Mouse (Mus musculus): ENCODE results near the gene Inpp5f.
"Not testable (repeated sequence)": the region's sequence is repeated elsewhere in the genome, so short reads cannot be mapped to it uniquely, and the experiment has no call there.

The Inpp5f gene

DNA sequence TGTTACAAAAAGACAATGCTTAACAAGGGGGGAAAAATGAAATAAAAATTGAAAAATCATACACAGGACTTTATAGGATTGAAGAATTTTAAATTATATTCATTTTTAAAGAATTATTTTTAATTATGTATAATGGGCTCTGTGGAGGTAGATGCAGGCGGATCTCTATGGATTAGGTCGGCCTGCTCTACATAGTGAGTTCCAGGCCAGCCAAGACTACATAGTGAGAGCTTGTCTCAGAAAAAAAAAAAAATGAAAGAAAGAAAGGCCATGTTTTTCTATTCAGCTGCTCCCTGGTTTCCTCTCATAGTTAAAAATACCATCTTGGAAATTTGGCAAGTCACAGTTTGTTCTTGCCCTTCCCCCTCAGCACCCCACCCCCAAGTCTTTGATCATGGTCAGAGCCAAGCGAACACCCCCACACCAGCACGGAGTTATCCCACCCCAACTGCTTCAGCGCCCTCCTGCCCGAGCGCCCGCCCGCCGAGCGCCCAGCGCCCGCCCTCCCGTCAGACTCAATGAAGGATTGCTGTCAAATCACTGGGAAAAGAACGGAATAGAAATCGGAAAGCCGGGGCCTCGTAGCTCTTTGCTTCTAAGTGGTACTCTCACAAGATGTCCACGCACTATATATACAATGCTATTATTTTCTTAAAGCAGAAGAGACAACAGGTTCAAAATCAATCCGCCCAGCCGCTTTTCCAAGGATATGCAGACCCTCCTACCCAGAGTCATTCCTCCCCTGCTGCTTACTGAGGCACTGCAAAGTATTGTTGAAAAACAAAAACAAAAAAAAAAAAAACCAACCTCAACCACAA lies 18.8 kb upstream of the Inpp5f start:
- peak; percentile 76 to 82 for DNase-seq (ENCODE audit: inconsistent age in 2 of 2, low spot score in 1 of 2)

DNA sequence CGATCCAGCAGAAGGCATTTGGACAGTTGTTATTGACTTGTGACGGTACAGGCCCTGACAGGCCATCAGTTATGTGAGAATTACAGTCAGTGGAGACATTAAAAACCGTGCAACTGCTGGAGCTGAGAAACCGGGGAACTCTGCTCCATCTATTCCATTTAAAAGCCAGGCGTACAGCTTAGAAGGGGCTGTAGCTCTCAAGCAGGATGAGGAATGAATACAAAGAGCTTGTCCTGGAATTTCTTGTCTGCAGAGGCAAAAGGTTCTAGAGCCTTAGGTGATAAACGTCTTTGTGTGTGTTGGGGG lies 18.2 kb upstream of the Inpp5f start:
- no peak for DNase-seq (ENCODE audit: inconsistent age in 2 of 2, low spot score in 1 of 2)

DNA sequence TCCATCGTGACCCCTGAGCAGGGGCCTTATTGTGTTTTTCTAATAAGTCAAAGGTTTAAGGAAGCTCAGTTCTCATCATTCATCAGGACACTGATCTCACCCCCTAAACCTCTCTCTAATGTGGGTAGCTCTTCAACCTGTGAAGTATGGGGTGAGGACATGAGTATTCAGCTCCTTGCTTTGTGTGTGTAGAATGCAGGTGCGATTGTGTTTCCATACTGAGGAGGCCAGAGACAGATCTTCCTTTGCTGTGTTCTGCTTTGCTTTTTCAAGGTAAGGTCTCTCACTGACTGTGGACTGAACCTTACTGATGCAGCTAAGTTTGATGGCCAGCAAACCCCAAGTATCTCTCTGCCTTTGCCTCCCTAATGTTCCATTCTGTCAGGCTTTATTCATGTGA lies 14.9 kb upstream of the Inpp5f start:
- DNase-seq (ENCODE audit: inconsistent age in 2 of 2, low spot score in 1 of 2), result no peak

DNA sequence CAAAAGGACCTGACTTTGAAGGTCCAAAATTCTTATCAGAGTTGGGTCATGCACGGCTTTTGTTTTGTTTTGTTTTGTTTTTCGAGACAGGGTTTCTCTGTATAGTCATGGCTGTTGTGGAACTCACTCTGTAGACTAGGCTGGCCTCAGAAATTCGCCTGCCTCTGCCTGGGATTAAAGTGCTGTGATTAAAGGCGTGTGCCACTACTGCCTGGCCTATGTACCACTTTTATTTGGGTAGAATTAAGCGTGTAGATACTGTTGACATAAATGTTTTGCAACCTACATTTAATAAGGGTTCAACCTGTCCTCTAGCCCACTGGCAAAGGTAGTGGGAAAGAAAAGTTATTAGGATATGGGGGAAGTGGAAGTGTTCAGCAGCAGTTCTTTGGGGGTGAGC lies 12.1 kb upstream of the Inpp5f start:
- DNase-seq (ENCODE audit: inconsistent age in 2 of 2, low spot score in 1 of 2), result no peak

DNA sequence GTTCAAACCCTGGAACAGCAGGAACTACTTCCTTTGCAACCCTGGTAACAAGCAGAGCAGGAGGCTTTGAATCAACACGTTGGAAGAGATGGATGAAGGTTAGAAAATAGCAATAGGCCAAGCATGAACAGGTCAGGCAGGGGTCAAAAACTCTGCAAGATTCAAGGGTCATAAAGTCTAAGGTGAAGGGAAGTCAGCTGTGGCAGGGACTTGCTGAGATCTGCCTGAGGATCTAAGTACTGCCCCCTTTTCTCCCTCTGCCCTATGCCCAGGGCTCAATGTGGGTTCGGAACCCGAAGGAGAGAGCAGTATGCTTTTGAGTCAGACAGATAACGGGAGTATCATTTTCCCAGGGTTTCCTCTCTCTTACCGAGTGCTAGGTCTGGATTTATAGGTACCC lies 9.3 kb upstream of the Inpp5f start:
- no peak for DNase-seq (ENCODE audit: inconsistent age in 2 of 2, low spot score in 1 of 2)

DNA sequence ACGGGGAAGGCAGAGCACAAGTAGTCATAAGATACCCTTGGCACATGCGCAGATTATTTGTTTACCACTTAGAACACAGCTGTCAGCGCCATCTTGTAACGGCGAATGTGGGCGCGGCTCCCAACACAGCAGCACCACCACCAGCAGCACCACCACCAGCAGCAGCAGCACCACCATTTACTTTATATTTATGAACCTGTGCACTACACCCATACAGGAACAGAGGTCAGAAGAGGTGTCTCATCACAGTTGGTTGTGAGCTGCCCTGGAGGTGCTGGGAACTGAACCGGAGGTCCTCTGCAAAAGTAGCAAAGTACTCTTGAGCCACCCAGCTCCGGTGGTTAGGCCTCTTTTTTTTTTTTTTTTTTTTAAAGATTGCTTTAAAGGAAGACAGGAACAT lies 1.2 kb upstream of the Inpp5f start:
- DNase-seq (ENCODE audit: inconsistent age in 2 of 2, low spot score in 1 of 2), result not testable (repeated sequence)

DNA sequence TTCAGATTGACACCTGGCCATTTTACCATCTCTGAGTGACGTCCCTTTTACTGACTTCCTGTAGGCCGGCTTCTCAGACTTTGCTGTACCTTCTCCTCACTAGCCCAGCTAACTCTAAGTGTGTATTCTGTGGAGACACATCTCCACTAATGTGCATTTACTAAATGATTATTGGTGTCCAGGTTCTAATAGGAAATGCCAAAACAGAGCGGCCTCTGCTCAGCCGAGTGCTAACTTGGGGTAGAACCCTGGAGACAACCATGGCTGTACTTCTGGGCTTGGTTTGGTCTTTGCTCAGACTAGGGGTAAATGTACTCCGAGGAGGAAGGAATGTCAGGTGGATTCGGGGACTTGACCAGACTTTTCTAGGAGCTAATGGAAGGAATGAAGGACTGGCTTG lies 638 bp upstream of the Inpp5f start:
- DNase-seq (ENCODE audit: inconsistent age in 2 of 2, low spot score in 1 of 2), result no peak

DNA sequence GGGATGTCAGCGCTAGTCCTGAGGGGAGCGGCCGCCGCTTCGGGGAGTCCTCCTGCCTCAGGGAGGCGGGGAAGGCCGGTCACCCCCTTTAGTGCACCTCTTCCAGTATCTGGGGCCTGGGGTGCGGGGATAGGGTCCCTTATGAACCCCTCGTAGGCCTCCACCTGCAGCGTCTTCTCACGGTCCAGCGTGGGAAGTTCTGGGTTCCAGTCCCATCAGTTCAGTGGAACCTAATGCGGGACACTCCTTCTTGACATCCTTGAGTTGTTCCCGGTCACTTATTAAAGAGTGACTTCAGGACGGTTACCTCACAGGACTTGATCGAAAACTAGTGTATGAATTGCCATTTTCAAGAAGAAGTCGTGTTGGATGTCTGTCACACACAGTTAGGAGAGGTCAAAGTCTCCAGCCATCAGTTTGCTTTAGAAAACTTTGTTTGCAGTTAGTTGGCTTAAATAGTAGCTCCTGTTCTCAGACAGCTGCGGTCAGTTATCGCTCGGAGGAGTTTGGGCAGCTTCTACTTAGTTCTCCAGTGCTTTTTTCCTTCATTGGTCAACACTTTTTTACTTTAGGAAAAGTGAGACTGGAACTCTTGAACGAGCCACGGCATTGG lies 777 bp downstream of the Inpp5f start:
- peak in 1 of 2 experiments; percentile 25 for DNase-seq (ENCODE audit: inconsistent age in 2 of 2, low spot score in 1 of 2)

DNA sequence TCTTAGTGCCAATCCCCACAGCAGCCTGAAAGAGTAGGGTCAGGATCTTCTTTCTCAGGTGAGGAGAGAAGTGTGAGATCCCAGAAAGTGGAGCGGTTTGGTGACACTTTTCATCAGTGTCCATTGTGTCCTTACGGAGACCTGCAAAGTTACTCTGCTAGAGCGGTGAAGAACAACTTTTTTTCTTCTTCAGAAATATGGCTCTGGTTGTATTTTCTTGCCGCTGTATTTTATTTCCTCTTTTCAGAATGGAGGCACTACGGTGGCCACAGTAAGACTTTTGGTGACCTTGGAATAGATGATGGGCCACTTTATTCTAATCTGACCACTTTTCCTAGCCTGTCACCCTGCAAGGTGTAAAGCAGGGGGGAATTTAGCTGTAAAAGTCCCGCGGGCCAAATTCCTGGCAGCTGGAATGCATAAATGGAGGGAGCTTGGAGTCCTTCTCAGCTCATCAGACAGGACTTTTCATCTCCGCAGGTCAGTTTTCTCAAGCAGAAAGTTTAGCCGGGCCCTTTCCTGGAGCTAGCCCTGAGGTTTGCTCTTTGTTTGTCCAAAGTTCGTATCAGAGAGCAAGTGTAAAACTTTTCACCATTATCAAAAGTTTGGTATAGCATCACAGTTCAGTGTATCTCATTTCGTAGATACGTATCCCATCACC lies 1.5 kb downstream of the Inpp5f start:
- DNase-seq (ENCODE audit: inconsistent age in 2 of 2, low spot score in 1 of 2), result no peak

DNA sequence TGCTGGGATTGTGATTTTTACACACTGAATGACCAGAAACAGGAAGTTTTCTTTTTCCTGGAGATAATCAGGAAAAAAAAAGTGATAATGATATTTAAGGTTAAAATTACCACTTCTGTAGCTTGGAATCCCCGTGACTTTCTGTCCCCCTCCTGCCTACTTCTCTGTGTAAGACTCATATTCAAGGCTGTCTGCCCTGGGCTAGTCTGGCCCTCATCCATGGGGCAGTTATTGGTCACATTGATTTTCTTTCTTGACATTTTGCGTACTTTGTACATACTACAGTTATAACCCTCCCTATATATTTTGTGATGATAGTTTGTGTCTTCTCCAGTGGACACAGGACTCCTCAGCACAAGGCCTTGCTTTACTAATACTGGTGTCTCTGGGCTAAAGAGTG lies 2.5 kb downstream of the Inpp5f start:
- DNase-seq (ENCODE audit: inconsistent age in 2 of 2, low spot score in 1 of 2), result peak; percentile 20 to 56

DNA sequence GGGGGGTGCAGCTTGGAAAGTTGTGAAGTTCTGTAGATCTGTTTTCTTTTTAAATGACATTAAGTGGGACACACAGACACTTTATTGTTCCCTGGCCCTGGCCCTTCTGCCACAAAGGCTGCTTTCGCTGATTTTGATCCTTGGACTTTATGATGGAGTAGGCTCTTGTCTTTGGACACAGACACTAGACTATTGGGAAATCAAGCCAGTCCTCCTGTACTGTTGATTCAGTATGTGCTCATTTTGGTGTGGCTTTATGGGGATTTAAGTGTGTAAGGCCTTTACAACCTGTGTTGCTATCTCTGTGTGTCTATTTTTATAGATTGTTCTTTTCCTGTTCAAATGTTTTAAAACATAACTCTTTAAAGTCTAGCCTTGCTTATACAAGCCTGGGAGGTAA lies 6.5 kb downstream of the Inpp5f start:
- DNase-seq (ENCODE audit: inconsistent age in 2 of 2, low spot score in 1 of 2), result peak in 1 of 2 experiments; percentile 54

DNA sequence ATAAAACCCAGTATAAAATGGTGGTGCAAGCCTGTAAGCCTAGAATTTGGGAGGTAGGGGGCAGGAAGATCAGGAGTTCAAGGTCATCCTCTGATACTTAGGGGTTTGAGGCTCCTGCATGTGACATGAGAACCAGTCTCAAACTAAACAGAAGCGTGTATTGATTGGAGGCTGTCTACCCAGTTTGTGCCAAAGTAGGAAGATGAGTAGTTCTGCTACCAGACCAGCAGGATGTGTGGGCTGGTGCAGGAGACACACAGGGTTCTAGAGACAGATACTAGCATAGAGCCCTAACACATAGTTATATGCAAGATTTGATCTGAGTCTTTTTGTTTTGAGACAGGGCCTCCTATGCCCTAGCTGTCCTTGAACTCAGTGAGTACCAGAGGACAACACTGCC lies 9.1 kb downstream of the Inpp5f start:
- no peak for DNase-seq (ENCODE audit: inconsistent age in 2 of 2, low spot score in 1 of 2)

DNA sequence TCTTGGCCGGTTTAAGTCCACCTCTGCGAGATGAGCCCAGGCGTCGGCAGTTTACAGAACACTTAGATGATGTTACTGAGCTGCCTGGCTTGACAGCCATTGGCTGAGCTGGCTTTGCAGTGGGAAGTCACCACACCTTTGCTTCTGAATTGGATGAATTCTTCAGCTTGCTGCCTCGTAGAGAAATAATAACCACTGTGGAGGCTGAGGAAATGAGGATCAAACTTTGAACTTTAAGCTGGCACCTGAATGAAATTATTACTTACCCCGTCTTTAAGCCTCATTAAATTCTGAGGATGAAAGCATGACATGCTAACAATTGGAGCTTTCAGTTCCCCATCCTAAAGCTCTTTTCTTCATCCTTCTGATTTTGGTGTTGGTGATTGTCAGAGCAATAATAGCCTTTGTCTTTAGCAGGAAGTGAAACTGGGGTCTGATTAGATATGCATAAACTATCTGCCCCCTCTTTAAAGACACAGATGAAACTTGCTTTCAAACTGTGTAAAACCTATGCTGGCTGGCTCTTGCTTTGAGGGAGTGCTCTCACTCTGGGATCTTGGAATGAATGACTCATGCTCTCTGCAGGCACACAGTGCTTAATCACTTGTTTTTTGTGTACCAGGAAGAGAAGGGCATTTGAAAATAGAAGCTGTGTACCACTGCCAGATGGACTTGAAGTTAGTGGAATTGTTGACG lies 11.3 kb downstream of the Inpp5f start:
- DNase-seq (ENCODE audit: inconsistent age in 2 of 2, low spot score in 1 of 2), result peak; percentile 58 to 88

DNA sequence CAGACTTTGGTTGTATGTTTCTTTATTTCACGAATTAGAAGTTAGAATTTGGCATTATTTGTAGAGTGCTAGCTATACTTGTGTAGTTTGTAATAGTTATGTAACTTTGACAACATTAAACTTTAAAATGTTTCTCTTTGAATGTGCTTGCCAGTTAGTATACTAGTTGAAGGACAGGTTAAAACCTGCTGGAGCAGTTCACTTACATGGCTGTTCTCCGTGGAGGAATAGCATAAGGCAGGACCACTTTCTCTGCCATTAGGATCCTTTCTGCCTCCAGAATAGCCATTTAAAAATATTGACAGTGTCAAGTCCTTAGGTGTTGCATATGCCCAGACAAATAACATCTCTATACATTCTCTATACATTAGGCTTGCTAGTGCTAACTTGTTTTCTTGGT lies 11.9 kb downstream of the Inpp5f start:
- DNase-seq (ENCODE audit: inconsistent age in 2 of 2, low spot score in 1 of 2), result no peak

DNA sequence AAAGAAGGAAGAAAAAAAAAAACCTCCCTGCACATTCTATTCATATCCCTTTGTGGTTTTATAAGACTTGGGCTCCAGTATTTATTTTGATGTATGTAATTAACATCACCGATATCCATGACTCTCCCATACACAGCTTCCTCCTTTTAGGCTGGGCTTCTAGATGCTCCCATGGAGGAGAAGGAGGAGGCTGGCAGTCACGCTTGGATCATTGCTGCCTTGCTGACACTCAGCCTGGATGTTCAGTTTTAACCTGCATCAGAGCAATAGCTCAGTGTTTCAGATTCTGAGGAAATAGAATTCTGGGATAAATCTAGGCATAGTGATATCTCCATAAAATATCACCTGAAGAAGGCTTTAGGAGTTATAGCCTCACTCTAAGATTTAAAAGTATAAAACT lies 14.3 kb downstream of the Inpp5f start:
- no peak for DNase-seq (ENCODE audit: inconsistent age in 2 of 2, low spot score in 1 of 2)

DNA sequence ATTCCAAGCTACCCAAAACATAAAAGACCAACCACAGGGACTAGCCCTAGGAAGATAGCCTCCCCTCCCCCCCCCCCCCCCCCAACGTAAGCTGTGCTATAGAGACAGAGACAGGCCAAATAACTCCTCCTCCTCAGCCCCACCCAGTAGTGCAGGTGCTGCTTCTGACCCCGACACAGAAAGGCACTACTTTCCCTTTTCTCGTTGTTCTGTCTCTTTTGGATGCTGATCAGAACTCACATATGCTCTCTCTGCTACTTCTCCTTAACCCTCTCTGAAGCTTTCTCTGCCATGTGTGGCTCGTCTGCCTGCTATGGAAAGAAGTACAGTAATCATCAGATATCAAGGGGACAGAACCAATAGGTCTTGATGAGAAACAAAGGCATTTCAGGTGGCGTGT lies 15.5 kb downstream of the Inpp5f start:
- no peak for DNase-seq (ENCODE audit: inconsistent age in 2 of 2, low spot score in 1 of 2)

DNA sequence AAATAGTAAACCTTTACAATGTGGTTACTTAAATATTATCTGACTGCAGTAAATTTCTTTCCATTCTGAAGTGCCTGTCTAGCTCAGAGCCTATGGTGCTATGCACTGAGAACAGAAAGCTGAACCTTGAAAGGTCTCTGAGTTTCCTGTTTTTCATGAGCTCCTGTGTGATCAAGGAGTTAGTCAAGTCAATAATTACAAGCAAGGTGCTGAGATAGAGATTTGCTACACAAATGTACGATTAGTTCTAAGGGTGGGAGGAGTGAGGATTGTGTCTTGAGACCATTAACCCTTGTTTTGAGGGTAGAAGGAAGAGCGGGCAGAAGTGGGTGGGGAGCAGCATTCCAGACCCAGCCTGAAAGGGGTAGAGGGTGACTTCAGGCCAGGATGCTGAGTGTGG lies 16.1 kb downstream of the Inpp5f start:
- no peak for DNase-seq (ENCODE audit: inconsistent age in 2 of 2, low spot score in 1 of 2)

DNA sequence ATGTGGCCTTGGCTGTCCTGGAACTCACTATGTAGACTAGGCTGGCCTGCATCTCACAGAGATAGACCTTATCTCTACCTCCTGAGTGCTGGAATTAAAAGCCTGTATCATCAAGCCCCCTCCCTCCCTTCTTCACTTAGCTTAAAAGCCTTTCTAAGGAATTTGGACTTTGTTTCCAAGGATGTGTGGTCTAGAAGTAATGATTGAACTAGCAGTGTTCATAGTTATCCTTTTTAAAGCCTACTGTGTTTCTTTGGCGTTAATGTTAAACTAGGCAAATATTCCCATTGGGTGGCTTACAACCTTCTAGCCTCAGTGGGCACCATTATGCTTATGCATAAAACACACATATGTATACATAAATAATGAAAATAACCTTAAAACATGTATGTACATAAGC lies 16.6 kb downstream of the Inpp5f start:
- DNase-seq (ENCODE audit: inconsistent age in 2 of 2, low spot score in 1 of 2), result no peak

DNA sequence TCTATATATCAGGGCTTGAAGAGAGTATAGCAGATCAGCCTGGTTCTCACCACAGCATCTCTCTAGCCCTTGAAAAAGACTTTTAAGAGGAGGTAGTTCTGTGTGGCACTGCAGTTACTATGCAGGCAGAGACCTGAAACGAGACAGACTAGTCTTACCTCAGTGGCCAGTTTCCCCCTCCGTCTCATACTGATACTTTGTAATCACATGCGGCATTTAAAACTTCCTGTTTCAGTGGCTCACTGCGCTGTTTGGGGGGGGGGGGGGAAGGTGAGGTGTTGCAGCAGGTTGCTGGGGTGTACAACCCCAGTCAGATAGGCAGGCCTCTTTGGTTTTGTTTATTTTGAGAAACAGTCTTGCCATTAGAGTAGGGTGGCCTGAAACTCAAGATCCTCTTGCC lies 22.0 kb downstream of the Inpp5f start:
- DNase-seq (ENCODE audit: inconsistent age in 2 of 2, low spot score in 1 of 2), result no peak

DNA sequence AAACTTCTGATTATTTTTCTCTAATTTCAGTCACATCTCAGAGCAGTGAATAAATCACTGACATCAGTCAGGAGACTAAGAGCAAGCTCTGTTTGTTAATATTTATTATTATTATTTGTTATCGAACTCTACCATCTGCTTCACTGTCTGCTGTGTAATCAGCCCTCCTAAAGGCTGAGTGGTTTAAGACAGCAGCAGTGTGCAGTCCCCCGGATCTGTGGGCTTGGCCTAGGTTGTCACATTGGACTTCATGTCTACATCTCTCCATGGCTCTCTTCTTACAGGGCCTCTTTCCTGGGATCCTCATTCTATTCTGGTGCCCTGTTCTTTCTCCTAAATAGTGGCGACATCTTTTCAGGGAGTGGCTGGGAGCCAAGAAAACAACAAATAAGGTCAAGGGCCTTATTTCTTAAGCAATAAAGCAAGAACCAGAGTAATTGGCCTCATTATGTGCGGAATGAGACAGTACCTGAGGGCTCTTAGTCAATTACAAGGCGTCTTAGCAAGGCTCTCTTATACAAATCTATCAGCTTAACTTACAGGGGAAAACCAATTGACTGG lies 28.9 kb downstream of the Inpp5f start:
- peak in 1 of 2 experiments; percentile 86 for DNase-seq (ENCODE audit: inconsistent age in 2 of 2, low spot score in 1 of 2)

DNA sequence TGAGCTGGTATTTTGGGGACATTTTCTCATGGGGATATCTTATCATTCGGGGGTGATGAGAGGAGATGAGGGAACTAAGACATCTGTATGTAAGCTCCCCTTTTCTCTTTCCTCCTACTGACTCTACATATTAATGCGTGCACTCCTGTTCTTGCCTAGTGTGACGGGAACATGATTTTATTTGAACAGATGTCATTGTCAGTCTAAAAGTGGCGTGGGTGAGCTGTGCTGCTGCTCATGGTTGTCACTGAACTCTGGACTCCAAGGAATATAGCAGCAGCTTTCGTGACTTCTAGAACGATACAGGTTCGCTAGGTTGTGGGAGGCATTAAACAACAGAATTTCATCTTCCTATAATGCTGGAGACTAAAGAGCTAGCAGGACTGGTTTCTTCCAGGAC lies 30.4 kb downstream of the Inpp5f start:
- DNase-seq (ENCODE audit: inconsistent age in 2 of 2, low spot score in 1 of 2), result no peak

DNA sequence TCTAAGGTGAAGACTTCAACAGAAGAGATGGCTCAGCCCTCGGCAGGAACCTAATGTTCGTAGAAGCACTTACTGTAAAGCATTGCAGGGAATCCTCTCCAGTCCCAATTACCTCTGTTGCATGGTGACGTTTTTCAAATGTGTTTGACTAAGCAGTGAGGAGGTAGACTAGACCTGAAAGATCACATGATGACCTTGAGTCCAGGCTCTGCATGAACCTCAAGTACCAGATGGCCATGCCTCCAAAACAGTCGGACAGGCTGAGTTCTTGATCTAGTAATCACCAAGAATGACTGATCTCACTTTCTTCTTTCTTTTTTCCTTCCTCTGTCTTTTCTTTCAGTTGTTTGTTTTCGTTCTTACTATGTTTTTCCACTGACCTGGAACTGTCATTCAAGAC lies 31.3 kb downstream of the Inpp5f start:
- DNase-seq (ENCODE audit: inconsistent age in 2 of 2, low spot score in 1 of 2), result peak in 1 of 2 experiments; percentile 59
